Mouse (Mus musculus) WW6 (cell line): ENCODE data around the gene Tbc1d2.

Experiments used
- DNase-seq: peaks from one replicate; pipeline ENCODE4 v3.0.0-alpha.2; 2013; ENCODE audit warnings: low read depth, low spot score

The Tbc1d2 gene

DNA sequence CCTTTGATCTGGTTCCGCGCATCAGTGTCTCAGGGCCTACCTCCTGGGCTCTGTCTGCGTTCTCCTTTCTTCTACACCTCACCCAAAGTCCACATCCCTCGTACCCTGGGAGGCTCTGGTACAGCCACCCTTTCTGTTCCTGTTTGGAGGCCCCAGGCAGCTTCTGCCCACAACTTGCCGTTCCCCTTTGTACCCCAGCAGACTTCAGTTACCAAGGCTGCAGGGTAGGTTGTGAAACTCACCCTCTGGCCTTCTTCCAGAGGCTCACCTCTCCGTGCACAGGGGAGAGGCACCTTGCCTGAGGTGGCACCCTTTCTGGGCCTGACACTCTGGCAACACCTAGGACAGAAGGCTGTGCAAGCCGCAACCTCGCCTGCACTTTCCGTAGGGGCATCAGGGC lies 94.2 kb downstream of the Tbc1d2 start:
- DNase-seq = no peak
